Mouse (Mus musculus): Measurements from ENCODE around the gene Gnb5. TPM values are rescaled to one million over a fixed set of nuclear protein-coding genes. Genes with fewer than 3 reads are reported as not detected.
A peak's percentile ranks its signal among the peaks of the same experiment; 100 is the strongest.

Gnb5 gene
- 100 to 1,000 TPM; 161 to 167 TPM for total RNA-seq (2021)
- long read RNA-seq, experiment 1, transcript Gnb5-206 (11 exons, 2,105 nt): major isoform, 209 of 239 reads
- long read RNA-seq, experiment 1, partial matches to known transcripts: 15 of 239 reads
- long read RNA-seq, experiment 1, other reads (novel, unspliced or antisense): 15 of 239 reads
- long read RNA-seq, experiment 2, transcript Gnb5-206 (11 exons, 2,105 nt): major isoform, 204 of 231 reads
- long read RNA-seq, experiment 2, partial matches to known transcripts: 12 of 231 reads
- long read RNA-seq, experiment 2, other reads (novel, unspliced or antisense): 15 of 231 reads

GRCm38 (mm10) chr9:75306126-75306898 lies at the start of gene Gnb5:
Gnb5 (plus strand) TSS chr9:75306288.
- no peak for DNase-seq (ENCODE audit: low spot score in 2 of 2)

DNA sequence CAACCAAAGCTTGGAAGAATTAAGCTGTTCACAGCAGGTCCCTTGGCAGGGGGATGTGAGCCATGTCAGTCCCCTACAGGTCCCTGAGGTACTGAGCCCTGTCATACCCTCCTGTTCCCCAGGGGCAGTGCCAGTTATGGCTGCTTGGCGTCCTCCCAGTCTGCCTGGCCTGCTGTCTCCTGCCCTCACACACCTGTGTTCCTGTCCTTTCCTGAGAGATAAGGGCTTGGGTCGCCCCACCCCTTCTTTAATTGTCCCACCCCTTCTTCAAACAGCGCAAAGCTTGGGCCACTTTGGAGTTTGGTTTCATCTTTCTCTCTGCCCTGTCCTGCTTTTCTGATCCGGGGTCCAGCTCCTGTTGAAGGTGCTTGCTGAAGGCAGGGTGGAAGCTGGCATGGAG lies 47.3 kb upstream of the Gnb5 start:
- DNase-seq (ENCODE audit: low spot score in 2 of 2): no peak

- DNase-seq (ENCODE audit: low spot score in 2 of 2): no peak
Observed at GRCm38 (mm10) chr9:75259656-75260055, 46.4 kb upstream of the Gnb5 start.

GRCm38 (mm10) chr9:75261332-75261872 lies 44.7 kb upstream of the Gnb5 start:
- no peak for DNase-seq (ENCODE audit: low spot score in 2 of 2)

- DNase-seq (ENCODE audit: low spot score in 2 of 2): peak in 1 of 2 experiments; percentile 44
Observed at GRCm38 (mm10) chr9:75262235-75262826, 43.8 kb upstream of the Gnb5 start.

GRCm38 (mm10) chr9:75264008-75264718 lies 41.9 kb upstream of the Gnb5 start:
- no peak for DNase-seq (ENCODE audit: low spot score in 2 of 2)

- DNase-seq (ENCODE audit: low spot score in 2 of 2): no peak
Observed at GRCm38 (mm10) chr9:75267147-75267546, 38.9 kb upstream of the Gnb5 start.

GRCm38 (mm10) chr9:75270382-75270781 lies 35.7 kb upstream of the Gnb5 start:
- DNase-seq (ENCODE audit: low spot score in 2 of 2): no peak

GRCm38 (mm10) chr9:75271539-75271938 lies 34.5 kb upstream of the Gnb5 start:
- no peak for DNase-seq (ENCODE audit: low spot score in 2 of 2)

DNA sequence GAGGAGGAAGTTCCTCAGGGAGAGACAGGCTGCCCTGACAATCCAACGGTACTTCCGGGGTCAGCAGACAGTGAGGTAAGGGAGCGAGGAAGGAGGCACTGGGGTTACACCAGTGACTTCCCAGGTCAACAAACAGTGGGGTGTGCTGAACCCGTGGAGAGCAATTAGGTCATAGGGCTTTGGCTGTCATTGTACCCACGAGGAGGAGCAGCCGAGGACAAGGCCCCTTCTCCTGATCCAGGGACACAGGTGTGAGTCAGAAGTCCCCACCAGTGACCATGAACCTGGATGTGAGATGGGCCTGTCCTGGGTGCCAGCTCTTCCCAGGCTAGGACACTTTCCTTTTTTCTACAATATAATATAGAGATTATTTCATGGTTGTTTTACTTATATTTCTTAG lies 32.4 kb upstream of the Gnb5 start:
- DNase-seq (ENCODE audit: low spot score in 2 of 2): no peak

GRCm38 (mm10) chr9:75274486-75274885 lies 31.6 kb upstream of the Gnb5 start:
- DNase-seq (ENCODE audit: low spot score in 2 of 2): no peak

- DNase-seq (ENCODE audit: low spot score in 2 of 2): no peak
Observed at GRCm38 (mm10) chr9:75275051-75275450, 31.0 kb upstream of the Gnb5 start.

GRCm38 (mm10) chr9:75280814-75281213 lies 25.3 kb upstream of the Gnb5 start:
- peak; percentile 60 to 67 for DNase-seq (ENCODE audit: low spot score in 2 of 2)

GRCm38 (mm10) chr9:75282179-75282578 lies 23.9 kb upstream of the Gnb5 start:
- DNase-seq (ENCODE audit: low spot score in 2 of 2): no peak

DNA sequence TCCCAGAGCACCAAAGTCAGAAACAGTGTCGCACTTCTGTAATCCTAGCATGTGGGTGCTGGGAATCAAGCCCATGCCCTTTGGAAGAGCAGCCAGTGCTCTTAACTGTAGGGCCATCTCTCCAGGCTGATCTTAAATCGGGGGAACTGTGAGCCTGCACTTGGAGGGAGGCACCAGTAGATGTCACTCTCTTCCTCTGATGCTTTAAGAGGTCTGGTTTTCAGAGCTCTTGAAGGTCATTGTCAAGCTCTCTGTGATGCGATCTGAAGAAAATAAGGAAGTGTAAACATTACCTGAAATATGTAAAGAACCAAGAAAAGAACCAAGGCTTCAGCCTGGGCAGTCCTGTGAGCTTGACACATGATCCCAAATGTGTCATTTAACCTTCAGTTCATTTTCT lies 23.3 kb upstream of the Gnb5 start:
- peak; percentile 63 to 65 for DNase-seq (ENCODE audit: low spot score in 2 of 2)

- peak in 1 of 2 experiments; percentile 32 for DNase-seq (ENCODE audit: low spot score in 2 of 2)
Observed at GRCm38 (mm10) chr9:75283636-75284035, 22.5 kb upstream of the Gnb5 start.

- no peak for DNase-seq (ENCODE audit: low spot score in 2 of 2)
Observed at GRCm38 (mm10) chr9:75285363-75285762, 20.7 kb upstream of the Gnb5 start.

- no peak for DNase-seq (ENCODE audit: low spot score in 2 of 2)
Observed at GRCm38 (mm10) chr9:75287636-75288035, 18.5 kb upstream of the Gnb5 start.

- DNase-seq (ENCODE audit: low spot score in 2 of 2): peak in 1 of 2 experiments; percentile 36
Observed at GRCm38 (mm10) chr9:75289545-75289944, 16.5 kb upstream of the Gnb5 start.

- DNase-seq (ENCODE audit: low spot score in 2 of 2): no peak
Observed at GRCm38 (mm10) chr9:75299342-75299741, 6.7 kb upstream of the Gnb5 start.

- DNase-seq (ENCODE audit: low spot score in 2 of 2): no peak
Observed at GRCm38 (mm10) chr9:75303033-75303432, 3.1 kb upstream of the Gnb5 start.

Data from left cerebral cortex, adult 18-20 months (tissue).